Mouse (Mus musculus): Measurements from ENCODE around the gene Arhgap17. TPM values are rescaled to one million over a fixed set of nuclear protein-coding genes. Genes with fewer than 3 reads are reported as not detected.

Arhgap17 gene
- polyA plus RNA-seq, 1 experiment = 8.6 TPM

DNA sequence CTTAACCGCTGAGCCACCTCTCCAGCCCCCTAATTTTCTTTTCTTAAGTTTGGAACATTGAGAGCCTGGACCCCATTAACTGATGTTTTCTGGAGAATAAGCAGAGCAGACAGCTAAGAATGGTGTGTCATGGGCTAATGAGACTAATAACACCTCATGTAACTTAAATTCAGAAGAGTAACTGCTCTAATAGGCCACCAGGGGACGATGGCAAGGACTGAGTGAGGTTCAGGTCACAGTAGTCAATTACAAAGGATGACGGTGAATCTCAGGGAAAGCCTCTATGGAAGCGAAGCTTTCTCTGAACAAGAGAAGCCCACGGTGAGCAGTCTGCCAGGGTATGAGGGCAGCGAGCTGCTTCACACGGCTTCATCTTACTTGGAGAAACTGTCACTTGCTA is 74.3 kb downstream of the Arhgap17 start:
- H3K4me1 ChIP-seq (ENCODE audit: control insufficient read depth, insufficient read depth, insufficient read length, low read length) = no peaks in the 10 kb centered on the region
- no peak overlapping the region for H3K27ac ChIP-seq (replicated peaks; ENCODE audit: low read depth, low read length)
- no peak overlapping the region for H3K4me3 ChIP-seq (ENCODE audit: insufficient read depth, low read depth, low read length)

DNA sequence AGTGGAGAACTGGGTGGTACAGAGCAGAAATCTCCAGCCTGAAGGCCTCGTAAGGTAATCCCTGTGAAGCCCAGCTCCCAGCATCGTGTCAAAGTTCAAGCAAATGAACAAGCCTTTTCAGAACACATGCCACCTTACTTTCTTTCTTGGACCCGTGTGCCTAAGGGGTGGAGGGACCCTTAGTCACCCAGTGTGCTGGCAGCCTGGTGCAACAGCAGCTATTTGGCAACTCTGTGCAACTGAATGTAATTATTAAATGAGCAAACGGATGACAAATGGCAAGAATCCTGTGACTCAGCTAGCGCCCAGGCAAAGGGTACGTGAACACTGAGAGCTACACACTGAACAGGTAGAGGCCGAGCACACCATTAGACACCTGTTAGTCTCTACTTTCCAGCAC is 75.8 kb downstream of the Arhgap17 start:
- no peaks in the 10 kb centered on the region for H3K4me1 ChIP-seq (ENCODE audit: control insufficient read depth, insufficient read depth, insufficient read length, low read length)
- H3K4me3 ChIP-seq (ENCODE audit: insufficient read depth, low read depth, low read length) = no peak overlapping the region
- no peak overlapping the region for H3K27ac ChIP-seq (replicated peaks; ENCODE audit: low read depth, low read length)

- no peak overlapping the region for H3K4me3 ChIP-seq (ENCODE audit: insufficient read depth, low read depth, low read length)
- no peak overlapping the region for H3K27ac ChIP-seq (replicated peaks; ENCODE audit: low read depth, low read length)
- no peaks in the 10 kb centered on the region for H3K4me1 ChIP-seq (ENCODE audit: control insufficient read depth, insufficient read depth, insufficient read length, low read length)
Observed at GRCm38 (mm10) chr7:123291942-123292341, 77.8 kb downstream of the Arhgap17 start.

GRCm38 (mm10) chr7:123289176-123289575 is 80.5 kb downstream of the Arhgap17 start:
- no peaks in the 10 kb centered on the region for H3K4me1 ChIP-seq (ENCODE audit: control insufficient read depth, insufficient read depth, insufficient read length, low read length)
- no peak overlapping the region for H3K27ac ChIP-seq (replicated peaks; ENCODE audit: low read depth, low read length)
- H3K4me3 ChIP-seq (ENCODE audit: insufficient read depth, low read depth, low read length) = no peak overlapping the region

DNA sequence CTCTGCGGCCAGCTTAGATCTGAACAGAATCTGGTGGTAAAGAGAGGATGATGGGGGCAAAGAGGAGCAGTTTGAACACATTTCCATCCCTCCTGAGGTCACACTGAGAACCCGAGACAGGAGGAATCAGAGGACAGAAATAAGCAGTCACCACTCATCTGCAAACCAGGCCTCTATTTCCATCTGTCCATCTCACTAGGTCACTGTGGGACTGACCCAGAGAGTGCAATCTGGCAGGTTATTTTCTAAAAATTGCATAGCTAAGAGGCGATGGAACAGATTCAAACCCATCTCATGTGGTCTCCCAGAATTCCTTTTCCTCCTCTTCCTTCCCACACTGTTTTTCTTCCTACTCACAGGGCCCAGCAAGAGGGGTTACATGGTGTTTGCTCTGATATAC is 81.8 kb downstream of the Arhgap17 start:
- Histone ChIP-seq H3K4me1 (ENCODE audit: control insufficient read depth, insufficient read depth, insufficient read length, low read length) (no peaks in the 10 kb centered on the region), H3K4me3 (ENCODE audit: insufficient read depth, low read depth, low read length) (no peak overlapping the region), H3K27ac (replicated peaks; ENCODE audit: low read depth, low read length) (no peak overlapping the region)

GRCm38 (mm10) chr7:123285896-123286295 is 83.8 kb downstream of the Arhgap17 start:
- Histone ChIP-seq H3K4me3 (ENCODE audit: insufficient read depth, low read depth, low read length) (no peak overlapping the region), H3K27ac (replicated peaks; ENCODE audit: low read depth, low read length) (no peak overlapping the region)

GRCm38 (mm10) chr7:123283826-123284225 is 85.9 kb downstream of the Arhgap17 start:
- no peak overlapping the region for H3K4me3 ChIP-seq (ENCODE audit: insufficient read depth, low read depth, low read length)
- no peaks in the 10 kb centered on the region for H3K4me1 ChIP-seq (ENCODE audit: control insufficient read depth, insufficient read depth, insufficient read length, low read length)
- no peak overlapping the region for H3K27ac ChIP-seq (replicated peaks; ENCODE audit: low read depth, low read length)

More at GRCm38 (mm10) chr7:123285896-123286295, 83.8 kb downstream of the Arhgap17 start:
- H3K4me1 ChIP-seq (ENCODE audit: control insufficient read depth, insufficient read depth, insufficient read length, low read length) = no peaks in the 10 kb centered on the region

GRCm38 (mm10) chr7:123279797-123280196 is 89.9 kb downstream of the Arhgap17 start:
- no peak overlapping the region for H3K4me3 ChIP-seq (ENCODE audit: insufficient read depth, low read depth, low read length)
- H3K4me1 ChIP-seq (ENCODE audit: control insufficient read depth, insufficient read depth, insufficient read length, low read length) = no peaks in the 10 kb centered on the region
- H3K27ac ChIP-seq (replicated peaks; ENCODE audit: low read depth, low read length) = no peak overlapping the region

GRCm38 (mm10) chr7:123276568-123276967 is 93.1 kb downstream of the Arhgap17 start:
- Histone ChIP-seq H3K4me3 (ENCODE audit: insufficient read depth, low read depth, low read length) (no peak overlapping the region), H3K27ac (replicated peaks; ENCODE audit: low read depth, low read length) (no peak overlapping the region), H3K4me1 (ENCODE audit: control insufficient read depth, insufficient read depth, insufficient read length, low read length) (no peaks in the 10 kb centered on the region)

DNA sequence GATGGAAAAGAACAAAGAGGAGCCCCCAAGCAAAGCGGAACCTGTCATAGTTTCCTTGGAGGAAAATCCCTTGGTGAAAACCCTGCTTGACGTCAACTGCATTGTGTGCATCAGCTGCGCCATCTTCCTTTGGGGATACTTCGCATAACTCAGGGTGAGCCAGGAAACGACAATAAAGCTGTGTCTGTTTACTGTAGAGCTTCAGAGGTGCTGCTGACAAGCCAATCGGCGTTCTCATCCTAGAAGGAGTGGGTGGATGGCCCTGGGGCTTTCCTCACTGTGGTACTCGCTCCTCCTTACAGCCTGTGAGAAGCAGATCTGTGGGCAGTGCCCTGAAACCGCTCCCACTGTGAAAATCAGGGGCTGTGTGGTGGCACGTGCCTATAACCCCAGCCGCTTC is 96.7 kb downstream of the Arhgap17 start:
- no peak overlapping the region for H3K4me3 ChIP-seq (ENCODE audit: insufficient read depth, low read depth, low read length)
- H3K4me1 ChIP-seq (ENCODE audit: control insufficient read depth, insufficient read depth, insufficient read length, low read length) = no peaks in the 10 kb centered on the region
- no peak overlapping the region for H3K27ac ChIP-seq (replicated peaks; ENCODE audit: low read depth, low read length)

GRCm38 (mm10) chr7:123258103-123258502 is 111.6 kb downstream of the Arhgap17 start:
- no peak overlapping the region for H3K4me3 ChIP-seq (ENCODE audit: insufficient read depth, low read depth, low read length)
- H3K4me1 ChIP-seq (ENCODE audit: control insufficient read depth, insufficient read depth, insufficient read length, low read length) = no peaks in the 10 kb centered on the region
- no peak overlapping the region for H3K27ac ChIP-seq (replicated peaks; ENCODE audit: low read depth, low read length)

GRCm38 (mm10) chr7:123254196-123254970 is 115.3 kb downstream of the Arhgap17 start:
- Histone ChIP-seq H3K27ac (replicated peaks; ENCODE audit: low read depth, low read length) (no peak overlapping the region), H3K4me1 (ENCODE audit: control insufficient read depth, insufficient read depth, insufficient read length, low read length) (no peaks in the 10 kb centered on the region), H3K4me3 (ENCODE audit: insufficient read depth, low read depth, low read length) (no peak overlapping the region)

DNA sequence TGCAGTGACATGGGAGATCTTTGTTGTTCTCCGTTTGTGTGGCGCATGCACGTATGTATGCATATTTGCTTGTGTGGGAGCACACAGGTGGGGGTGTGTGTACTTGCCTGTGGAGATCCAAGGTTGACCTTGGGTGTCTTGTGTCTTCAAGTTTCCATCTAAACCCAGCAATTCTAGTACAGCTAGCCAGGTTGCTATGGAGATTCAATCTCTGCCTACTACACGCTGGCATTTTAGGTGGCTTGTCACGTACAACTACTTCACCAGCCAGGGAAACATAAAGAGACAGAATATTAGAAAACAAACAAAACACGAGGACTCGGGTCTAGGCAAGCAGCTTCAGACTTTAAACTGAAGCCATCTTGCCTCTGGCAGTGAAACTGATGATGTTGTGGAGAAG is 116.3 kb downstream of the Arhgap17 start:
- H3K27ac ChIP-seq (replicated peaks; ENCODE audit: low read depth, low read length) = no peak overlapping the region
- H3K4me1 ChIP-seq (ENCODE audit: control insufficient read depth, insufficient read depth, insufficient read length, low read length) = no peaks in the 10 kb centered on the region
- no peak overlapping the region for H3K4me3 ChIP-seq (ENCODE audit: insufficient read depth, low read depth, low read length)

DNA sequence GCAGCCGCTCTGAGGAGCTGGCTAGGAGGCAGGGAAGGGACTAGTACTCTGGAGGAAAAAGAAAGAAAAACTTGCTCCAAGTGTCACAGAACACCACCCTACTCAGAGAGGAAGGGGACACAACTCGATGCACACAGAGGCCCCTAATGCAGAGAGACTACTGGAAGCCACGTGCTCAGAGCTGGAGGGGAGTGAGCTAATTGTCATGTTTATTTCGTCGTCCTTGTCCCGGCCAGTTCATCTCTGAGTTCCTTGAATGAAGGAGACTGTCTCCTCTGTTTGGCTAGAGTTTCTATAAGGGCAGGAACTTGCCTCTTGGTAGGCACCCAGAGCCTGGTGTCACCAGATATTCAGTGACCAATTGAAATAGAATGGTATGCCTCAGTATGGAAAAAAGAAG is 118.4 kb downstream of the Arhgap17 start:
- no peak overlapping the region for H3K27ac ChIP-seq (replicated peaks; ENCODE audit: low read depth, low read length)
- H3K4me3 ChIP-seq (ENCODE audit: insufficient read depth, low read depth, low read length) = no peak overlapping the region
- no peaks in the 10 kb centered on the region for H3K4me1 ChIP-seq (ENCODE audit: control insufficient read depth, insufficient read depth, insufficient read length, low read length)

- no peak overlapping the region for H3K4me3 ChIP-seq (ENCODE audit: insufficient read depth, low read depth, low read length)
- no peak overlapping the region for H3K27ac ChIP-seq (replicated peaks; ENCODE audit: low read depth, low read length)
- no peaks in the 10 kb centered on the region for H3K4me1 ChIP-seq (ENCODE audit: control insufficient read depth, insufficient read depth, insufficient read length, low read length)
Observed at GRCm38 (mm10) chr7:123248166-123248565, 121.5 kb downstream of the Arhgap17 start.

DNA sequence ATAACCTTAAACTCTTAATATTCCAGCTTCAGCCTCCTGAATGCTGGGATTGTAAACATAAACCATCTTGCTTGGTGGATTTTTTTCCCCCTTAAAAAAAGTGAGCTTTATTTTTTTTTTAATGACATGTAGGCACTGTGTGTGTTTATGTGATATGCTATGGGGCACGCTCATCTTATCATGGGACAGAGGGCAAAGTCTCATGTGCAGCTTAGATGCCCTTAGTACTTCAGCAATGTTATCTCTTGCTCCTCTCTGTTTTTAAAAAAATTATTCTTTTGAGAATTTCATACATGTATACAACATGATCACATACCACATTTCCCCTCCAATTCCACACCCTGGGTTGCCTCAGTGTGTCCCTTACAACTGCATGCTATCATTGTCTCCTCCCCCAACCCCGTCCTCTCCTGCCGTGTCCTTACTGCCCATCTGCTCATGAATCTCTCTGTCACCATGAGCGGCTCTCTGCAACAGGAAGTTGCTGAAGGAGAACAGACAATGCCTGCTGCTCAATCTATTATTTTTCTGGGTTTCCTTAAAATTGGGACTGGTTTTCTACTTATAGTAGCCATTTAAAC is 123.1 kb downstream of the Arhgap17 start:
- Histone ChIP-seq H3K27ac (replicated peaks; ENCODE audit: low read depth, low read length) (no peak overlapping the region), H3K4me1 (ENCODE audit: control insufficient read depth, insufficient read depth, insufficient read length, low read length) (no peaks in the 10 kb centered on the region), H3K4me3 (ENCODE audit: insufficient read depth, low read depth, low read length) (no peak overlapping the region)

All from brown adipose tissue, adult 24 weeks (tissue).